Comparison of ENCODE assay signal across 8 mouse cellular contexts in genomic region chr9:50857082-50857641, GRCm38 (mm10). TPM values are rescaled to one million over a fixed set of nuclear protein-coding genes. Genes with fewer than 3 reads are reported as not detected.
DNase-seq lines count a peak whose midpoint lies in the region; ATAC-seq and TF ChIP-seq lines count a peak whose summit lies in the region.

No protein-coding gene starts in this region.

- H3K9ac ChIP-seq in embryonic facial prominence, embryonic 14.5 days (ENCODE audit: low read depth, low read length) = peak overlapping the region; percentile 83
- peak overlapping the region; percentile 85 for H3K9ac ChIP-seq in limb, embryonic 13.5 days
- peak overlapping the region; percentile 90 for H3K9ac ChIP-seq in neural tube, embryonic 13.5 days

- no peaks in the 10 kb centered on the region for H3K27me3 ChIP-seq in kidney, adult 2 months (replicated peaks; ENCODE audit: control insufficient read depth, insufficient read depth, low read length)
- H3K27me3 ChIP-seq in embryonic facial prominence, embryonic 14.5 days (replicated peaks; ENCODE audit: control insufficient read depth, insufficient read depth, low read length) = no peaks in the 10 kb centered on the region
- no peaks in the 10 kb centered on the region for H3K27me3 ChIP-seq in limb, embryonic 13.5 days
- no peaks in the 10 kb centered on the region for H3K27me3 ChIP-seq in neural tube, embryonic 13.5 days

- TF ChIP-seq CTCF in kidney, adult 2 months (conservative IDR thresholded peaks at IDR 0.05; ENCODE audit: insufficient read depth, insufficient read length, low read depth, low read length) = no peak

- no peaks in the 10 kb centered on the region for H3K9me3 ChIP-seq in embryonic facial prominence, embryonic 14.5 days (ENCODE audit: control insufficient read depth, low read length)
- H3K9me3 ChIP-seq in limb, embryonic 13.5 days = no peaks in the 10 kb centered on the region
- no peaks in the 10 kb centered on the region for H3K9me3 ChIP-seq in neural tube, embryonic 13.5 days

- no peak for DNase-seq in kidney, adult 2 months
- DNase-seq in kidney, postnatal 10 days = no peak
- DNase-seq in MN1 (ENCODE audit: low spot score) = peak; percentile 30
- DNase-seq in embryonic facial prominence, embryonic 14.5 days (ENCODE audit: low spot score) = peak; percentile 16
- no peak for DNase-seq in urinary bladder, adult 18-20 months (ENCODE audit: low spot score in 2 of 2)
- no peak for DNase-seq in urinary bladder, adult 2 months (ENCODE audit: low spot score)

- WGBS in kidney, adult 2 months = 1% methylated on average over 46 of the region's 46 CpGs
- 1% methylated on average over 21 of the region's 46 CpGs for WGBS in embryonic facial prominence, embryonic 14.5 days
- under 1% methylated on average over 46 of the region's 46 CpGs for WGBS in limb, embryonic 13.5 days
- under 1% methylated on average over 46 of the region's 46 CpGs for WGBS in neural tube, embryonic 13.5 days

- peak overlapping the region; percentile 73 for H3K4me2 ChIP-seq in embryonic facial prominence, embryonic 14.5 days (ENCODE audit: low read depth, low read length)
- peak overlapping the region; percentile 75 for H3K4me2 ChIP-seq in limb, embryonic 13.5 days (replicated peaks)
- peak overlapping the region; percentile 74 for H3K4me2 ChIP-seq in neural tube, embryonic 13.5 days

- H3K4me1 ChIP-seq in kidney, adult 2 months (ENCODE audit: control insufficient read depth, insufficient read depth, low read length) = no peaks in the 10 kb centered on the region; the same call in 1 of the 2 replicates
- peaks cover 6% of the 10 kb centered on the region for H3K4me1 ChIP-seq in embryonic facial prominence, embryonic 14.5 days (ENCODE audit: control insufficient read depth, insufficient read depth, low read length)
- H3K4me1 ChIP-seq in limb, embryonic 13.5 days = peaks cover 40% of the 10 kb centered on the region
- peaks cover 25% of the 10 kb centered on the region for H3K4me1 ChIP-seq in neural tube, embryonic 13.5 days (replicated peaks)

- H3K4me3 ChIP-seq in kidney, adult 2 months (ENCODE audit: insufficient read depth, low read depth, low read length) = peak overlapping the region; percentile 93
- H3K4me3 ChIP-seq in embryonic facial prominence, embryonic 14.5 days (ENCODE audit: low read depth, low read length) = peak overlapping the region; percentile 82
- peak overlapping the region; percentile 87 for H3K4me3 ChIP-seq in limb, embryonic 13.5 days
- H3K4me3 ChIP-seq in neural tube, embryonic 13.5 days = peak overlapping the region; percentile 87

- peaks cover 1% of the 10 kb centered on the region; the same call in 1 of the 2 replicates for H3K36me3 ChIP-seq in kidney, adult 2 months (ENCODE audit: control insufficient read depth, insufficient read depth, low read length)
- H3K36me3 ChIP-seq in embryonic facial prominence, embryonic 14.5 days (ENCODE audit: control insufficient read depth, insufficient read depth, low read length) = peaks cover 35% of the 10 kb centered on the region
- H3K36me3 ChIP-seq in limb, embryonic 13.5 days = peaks cover 35% of the 10 kb centered on the region
- peaks cover 32% of the 10 kb centered on the region for H3K36me3 ChIP-seq in neural tube, embryonic 13.5 days

- no peak for TF ChIP-seq POLR2A in kidney, adult 2 months (IDR thresholded peaks at IDR 0.05; ENCODE audit: low read depth, low read length)

- peak overlapping the region; percentile 43; the same call in 1 of the 2 replicates for H3K27ac ChIP-seq in kidney, adult 2 months (ENCODE audit: insufficient read depth, low read depth, low read length)
- peak overlapping the region; percentile 85 for H3K27ac ChIP-seq in embryonic facial prominence, embryonic 14.5 days (replicated peaks; ENCODE audit: low read depth, low read length)
- H3K27ac ChIP-seq in limb, embryonic 13.5 days = peak overlapping the region; percentile 92
- H3K27ac ChIP-seq in neural tube, embryonic 13.5 days (replicated peaks) = peak overlapping the region; percentile 66

- peak; percentile 65 for ATAC-seq in embryonic facial prominence, embryonic 14.5 days (ENCODE audit: low read depth)
- ATAC-seq in limb, embryonic 13.5 days (ENCODE audit: low FRiP score, low read depth) = peak; percentile 79
- ATAC-seq in neural tube, embryonic 13.5 days (ENCODE audit: low read depth) = peak; percentile 70

RNA-seq across cellular contexts. Expression of gene Ppp2r1b, which starts 12.1 kb away (rescaled TPM):
- polyA plus RNA-seq in kidney, adult 2 months (2012; rRNA removed) = 10.2 and 13.0 TPM in 2 replicates
- polyA plus RNA-seq in embryonic facial prominence, embryonic 14.5 days (2014; fragmentation: Nextera tagmentation; extraction: Ambion mirVana) = 55.7 and 60.0 TPM in 2 replicates
- polyA plus RNA-seq in limb, embryonic 13.5 days (2015; fragmentation: Nextera tagmentation; extraction: Ambion mirVana) = 74.3 and 77.3 TPM in 2 replicates
- polyA plus RNA-seq in neural tube, embryonic 13.5 days (2015; fragmentation: Nextera tagmentation; extraction: Ambion mirVana) = 52.0 and 57.6 TPM in 2 replicates
- 20.9 and 23.5 TPM in 2 replicates for polyA plus RNA-seq in urinary bladder, adult 2 months (2012; rRNA removed)

Comparison
In these comparisons a context has a peak if more than half of its experiments do, and no peak if none do; other contexts are left out.
1. DNase-seq: peak in MN1 (single experiment) and embryonic facial prominence, embryonic 14.5 days (single experiment); none in kidney, adult 2 months (single experiment), kidney, postnatal 10 days (single experiment), urinary bladder, adult 18-20 months (0 of 2) and urinary bladder, adult 2 months (single experiment).
2. Peak in every context shown above with its lines, with median percentiles within 50 percentile points of each other: H3K27ac ChIP-seq, H3K4me3 ChIP-seq, ATAC-seq, H3K4me2 ChIP-seq and H3K9ac ChIP-seq.